Mouse (Mus musculus): ENCODE measurements around the gene Pde4d.

Pde4d gene

DNA sequence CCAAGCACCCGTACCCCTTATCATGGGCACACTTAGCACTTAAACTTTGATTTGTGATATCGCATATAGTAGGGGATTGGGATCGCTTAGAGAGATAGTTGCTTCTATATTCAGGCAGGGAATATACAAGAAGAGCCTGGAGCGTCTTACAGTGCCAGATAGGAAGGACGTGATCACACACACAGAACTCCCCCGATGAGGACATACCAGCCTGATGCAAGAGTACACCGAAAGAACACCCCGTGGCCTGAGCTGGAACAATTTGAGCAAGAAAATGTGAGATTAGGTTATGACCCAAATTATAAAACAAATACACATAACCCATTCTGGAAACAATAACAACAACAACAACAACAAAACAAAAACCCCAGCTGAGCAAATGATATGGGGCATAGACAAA is 1461.2 kb downstream of the Pde4d start:
- no peak for DNase-seq

- no peak for DNase-seq
These were observed 1462.9 kb downstream of the Pde4d start for GRCm38 (mm10) chr13:109912635-109913034.

GRCm38 (mm10) chr13:109914246-109914645 is 1464.5 kb downstream of the Pde4d start:
- DNase-seq, result no peak

- no peak for DNase-seq
These were observed 1465.1 kb downstream of the Pde4d start for GRCm38 (mm10) chr13:109914846-109915245.

- DNase-seq, result no peak
These were observed 1465.8 kb downstream of the Pde4d start for GRCm38 (mm10) chr13:109915501-109915900.

GRCm38 (mm10) chr13:109915964-109916363 is 1466.2 kb downstream of the Pde4d start:
- DNase-seq, result no peak

DNA sequence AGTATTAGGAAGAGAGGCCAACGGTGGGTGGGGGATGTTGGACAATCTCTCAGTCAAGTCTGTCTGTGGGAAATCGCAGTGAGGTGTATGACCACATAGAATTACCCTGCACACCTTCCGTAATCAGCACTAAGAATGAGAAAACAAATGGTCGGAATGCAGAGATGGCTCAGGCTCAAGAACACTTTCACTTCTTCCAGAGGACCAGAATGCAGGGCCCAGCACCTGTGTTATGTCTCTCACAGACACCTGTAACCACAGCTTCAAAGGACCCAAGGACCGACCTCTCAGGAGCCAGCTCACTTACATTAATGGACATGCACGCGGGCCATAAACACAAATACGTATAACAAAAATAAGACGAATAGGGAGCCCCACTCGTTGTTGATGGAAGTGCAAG is 1467.8 kb downstream of the Pde4d start:
- no peak for DNase-seq

DNA sequence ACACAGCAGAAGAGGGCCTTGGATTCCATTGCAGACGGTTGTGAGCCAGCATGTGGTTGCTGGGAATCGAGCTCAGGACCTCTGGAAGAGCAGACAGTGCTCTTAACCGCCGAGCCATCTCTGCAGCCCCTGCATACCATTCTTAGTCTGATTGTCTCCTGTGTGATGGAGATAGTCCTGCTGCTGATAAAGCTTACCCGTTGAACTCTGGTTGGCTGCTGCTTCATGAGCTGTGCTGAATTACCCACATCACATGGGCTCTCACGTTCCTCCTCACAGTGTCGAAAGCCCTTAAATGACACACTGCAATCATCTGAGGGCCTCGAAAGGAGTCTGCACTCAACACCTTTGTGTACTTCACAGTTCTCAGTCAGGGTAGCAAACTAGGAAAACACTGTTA is 1468.9 kb downstream of the Pde4d start:
- no peak for DNase-seq

GRCm38 (mm10) chr13:109920256-109920655 is 1470.5 kb downstream of the Pde4d start:
- DNase-seq, result no peak

GRCm38 (mm10) chr13:109921336-109922038 is 1471.7 kb downstream of the Pde4d start:
- DNase-seq, result no peak

DNA sequence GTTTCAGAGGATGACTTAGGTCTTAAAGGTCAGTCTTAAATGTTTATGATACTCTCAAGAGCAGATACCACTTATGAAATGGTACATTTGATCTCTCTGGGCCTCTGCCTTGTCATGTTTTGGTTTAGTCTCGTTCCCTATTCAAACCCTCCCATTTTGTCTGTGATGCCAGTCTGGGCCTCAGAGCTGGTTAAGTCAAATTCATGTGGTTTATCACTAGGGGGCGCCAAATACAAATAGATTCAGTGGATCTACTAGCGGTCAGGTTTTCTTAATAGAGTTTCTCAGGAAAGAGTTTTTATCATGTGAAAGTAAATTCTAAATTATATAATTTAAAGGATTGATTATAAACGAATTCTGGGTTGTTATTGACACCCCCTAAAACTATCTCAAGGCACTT is 1472.5 kb downstream of the Pde4d start:
- DNase-seq, result peak; percentile 75 to 82

DNA sequence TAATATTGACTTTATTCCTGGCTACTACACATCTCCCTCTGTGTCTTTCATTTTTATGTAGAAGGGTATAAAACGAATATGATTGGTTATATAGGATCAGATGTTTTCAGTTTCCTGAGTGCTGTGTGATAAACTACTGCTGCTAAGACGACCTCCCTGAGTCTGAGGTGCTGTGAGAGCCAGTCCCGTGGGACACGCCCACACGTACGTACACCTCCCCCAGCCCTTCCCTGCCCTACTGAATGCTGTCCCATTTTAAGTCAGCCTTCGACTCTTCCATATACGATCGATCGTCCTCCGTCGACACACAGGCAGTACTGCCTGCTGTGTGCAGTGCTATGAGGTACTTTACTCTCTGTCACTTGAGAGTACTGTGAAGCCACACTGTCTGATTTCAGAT is 1473.0 kb downstream of the Pde4d start:
- no peak for DNase-seq

- DNase-seq, result no peak
These were observed 1475.0 kb downstream of the Pde4d start for GRCm38 (mm10) chr13:109924771-109925170.

DNA sequence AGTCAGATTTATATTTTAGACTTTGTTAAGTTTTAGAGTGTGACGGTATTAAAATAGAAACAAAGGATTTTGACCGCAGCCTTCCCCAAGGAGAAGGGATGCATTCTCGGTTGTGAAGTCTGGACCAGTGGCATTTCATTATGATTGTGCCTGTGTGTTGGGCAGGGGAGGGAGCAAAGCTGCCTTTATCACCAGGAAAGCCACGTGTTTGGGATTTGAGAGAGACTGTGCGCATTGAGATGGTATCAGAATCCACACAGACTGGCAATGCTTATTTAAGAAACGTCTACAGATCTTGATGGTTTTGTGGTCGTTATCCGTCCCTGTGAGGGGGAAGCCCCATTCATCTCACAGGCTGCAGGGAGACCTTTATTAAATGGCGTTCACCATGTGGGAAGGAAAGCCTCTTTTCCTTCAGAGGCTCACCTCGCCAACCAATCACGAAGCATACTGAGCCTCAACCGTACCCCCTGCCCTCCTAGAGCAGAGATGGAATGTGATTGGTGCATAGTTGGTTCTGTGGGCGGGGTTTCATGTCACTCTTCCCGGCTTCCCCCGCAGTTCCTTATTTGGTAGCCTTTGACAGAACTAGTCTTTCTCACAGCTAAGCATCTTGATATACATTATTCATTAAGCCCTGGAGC is 1476.7 kb downstream of the Pde4d start:
- DNase-seq, result peak; percentile 53 to 57

- DNase-seq, result no peak
These were observed 1478.0 kb downstream of the Pde4d start for GRCm38 (mm10) chr13:109927782-109928181.

DNA sequence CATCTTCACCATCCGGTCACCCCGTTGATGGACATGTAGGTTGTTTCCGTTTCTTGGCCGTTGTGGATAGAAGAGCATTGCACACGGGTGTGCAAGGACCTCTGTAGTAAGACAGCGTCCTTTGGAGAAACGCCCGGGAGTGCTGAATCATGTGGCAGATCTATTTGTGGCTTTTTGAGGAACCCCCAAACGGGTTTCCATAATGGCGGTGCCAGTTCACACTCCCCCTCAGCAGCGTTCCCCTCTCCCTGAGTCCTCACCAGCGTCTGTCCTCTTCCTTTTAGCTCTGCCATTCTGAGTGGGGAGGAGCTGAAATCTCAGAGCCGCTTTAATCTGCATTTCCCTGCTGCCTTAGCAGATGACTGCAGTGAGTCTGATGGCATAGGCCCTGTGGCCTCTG is 1482.9 kb downstream of the Pde4d start:
- no peak for DNase-seq

DNA sequence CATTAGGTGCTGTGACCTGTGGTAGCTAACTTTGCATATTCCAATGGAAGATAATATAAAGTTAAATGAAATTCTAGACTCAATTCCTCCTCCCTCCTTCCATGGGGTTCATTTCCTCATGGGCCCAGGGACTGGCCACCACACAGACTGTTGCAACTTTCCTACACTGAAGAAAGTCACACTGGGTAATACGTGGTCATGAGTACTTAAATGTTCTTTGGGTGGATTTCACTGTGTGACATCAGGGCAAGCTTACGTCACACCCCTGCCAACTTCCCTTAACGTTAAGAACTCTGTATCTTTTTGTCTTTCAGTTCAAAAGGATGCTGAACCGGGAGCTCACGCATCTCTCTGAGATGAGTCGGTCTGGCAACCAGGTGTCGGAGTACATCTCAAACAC is 1483.8 kb downstream of the Pde4d start:
- no peak for DNase-seq

DNA sequence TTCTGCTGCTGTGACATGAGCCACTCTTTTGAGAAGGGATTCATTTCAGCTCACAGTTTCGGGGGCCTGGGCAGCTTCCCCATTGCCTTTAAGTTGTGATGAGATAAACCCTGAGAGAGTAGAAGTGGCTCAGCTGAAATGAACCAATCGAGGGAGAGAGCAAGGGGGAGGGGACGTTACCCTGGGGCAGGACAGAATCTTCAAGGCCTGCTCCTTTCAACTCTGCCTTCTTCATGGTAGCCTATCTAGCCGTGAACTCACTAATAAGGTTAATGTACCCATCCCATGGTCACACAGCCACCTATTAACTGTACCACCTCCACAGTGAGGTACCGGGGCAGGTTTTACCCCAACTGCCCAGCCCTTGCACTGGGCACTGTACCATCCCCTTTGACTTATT is 1487.1 kb downstream of the Pde4d start:
- DNase-seq, result no peak

DNA sequence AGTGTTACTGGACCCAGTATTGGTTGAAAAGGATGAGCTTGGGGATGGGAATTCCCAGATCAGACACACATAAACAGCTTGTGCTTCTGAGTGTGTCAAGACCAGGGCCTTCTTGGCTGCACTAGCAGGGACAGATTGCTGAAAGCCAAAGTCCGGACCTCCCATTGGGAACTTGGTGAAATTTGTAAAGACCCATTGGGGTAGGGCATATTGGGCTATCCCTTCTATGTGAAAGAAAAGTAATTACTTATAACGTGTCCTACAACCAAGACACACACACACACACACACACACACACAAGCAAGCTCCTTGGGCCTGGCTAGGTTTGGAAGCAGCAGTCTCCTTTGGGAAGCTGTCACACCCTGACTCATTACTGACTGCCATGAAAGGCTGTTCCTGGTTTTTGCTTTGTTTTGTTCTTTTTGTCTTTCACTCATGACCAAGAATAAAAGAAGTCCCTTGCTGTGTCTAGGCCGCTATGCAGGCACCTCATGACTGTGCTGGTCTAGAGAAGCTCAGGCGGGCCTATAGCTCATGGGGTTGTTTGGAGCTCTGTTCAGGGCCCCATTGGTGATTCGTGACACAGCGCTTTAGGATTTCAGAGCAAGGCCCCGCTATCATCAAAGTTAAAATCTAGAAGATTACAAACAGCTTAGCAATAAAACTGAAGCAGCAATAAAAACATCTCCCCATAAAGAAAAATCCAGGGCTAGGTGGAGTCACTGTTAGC is 1495.2 kb downstream of the Pde4d start:
- peak; percentile 55 to 71 for DNase-seq

GRCm38 (mm10) chr13:109951466-109951865 is 1501.7 kb downstream of the Pde4d start:
- no peak for DNase-seq

GRCm38 (mm10) chr13:109954189-109954588 is 1504.4 kb downstream of the Pde4d start:
- DNase-seq, result no peak

- DNase-seq, result no peak
These were observed 1508.2 kb downstream of the Pde4d start for GRCm38 (mm10) chr13:109957953-109958352.

GRCm38 (mm10) chr13:109982821-109983443 is 1533.2 kb downstream of the Pde4d start:
- DNase-seq, result no peak

- DNase-seq, result peak; percentile 5 to 19
These were observed 1535.7 kb downstream of the Pde4d start for GRCm38 (mm10) chr13:109985411-109985810.

Data from cerebellum, postnatal 14 days (tissue).